Mouse (Mus musculus): ENCODE data around the gene Asb15.

DNA sequence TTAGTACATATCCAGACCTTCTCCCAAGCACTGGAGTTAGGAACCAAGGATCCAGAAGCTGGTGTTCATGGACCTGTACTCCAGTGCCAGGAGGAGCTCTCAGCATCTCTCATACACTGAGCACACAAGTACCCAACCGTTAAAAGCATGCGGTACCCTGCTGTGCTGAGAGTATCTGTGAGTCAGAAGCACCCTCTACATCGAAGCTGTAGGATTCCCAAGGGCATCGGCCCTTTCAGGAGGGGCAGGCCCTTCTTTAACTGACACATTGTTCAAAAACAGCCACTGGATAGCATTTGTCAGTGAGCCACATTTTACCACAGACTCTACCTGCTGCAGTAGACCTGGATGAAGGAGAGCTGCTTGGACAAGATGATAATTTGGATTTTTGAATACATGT lies 80.2 kb downstream of the Asb15 start:
- TF ChIP-seq CHD2 (IDR thresholded peaks at IDR 0.05; ENCODE audit: low read depth, low read length), result no peak
- TF ChIP-seq HCFC1 (IDR thresholded peaks at IDR 0.05; ENCODE audit: borderline replicate concordance, insufficient read depth, low read length), result no peak
- TF ChIP-seq ZC3H11A (IDR thresholded peaks at IDR 0.05; ENCODE audit: borderline replicate concordance, low read depth, low read length), result no peak
- no peak for TF ChIP-seq MAFK (IDR thresholded peaks at IDR 0.05; ENCODE audit: insufficient read depth, low read depth, low read length)
